Mouse (Mus musculus) midbrain, embryonic 16.5 days (tissue): ENCODE results near the gene Sgca. TPM values are rescaled to one million over a fixed set of nuclear protein-coding genes. Genes with fewer than 3 reads are reported as not detected.

Source experiments
- ATAC-seq: fragments of 200-750 bp; cut with Nextera tagmentation; 2 replicates; pipeline ENCODE4 v1.8.0; 2017; ENCODE audit warnings: moderate TSS enrichment
- H3K27ac ChIP-seq: fragments of 300-500 bp; sonication (generic); 2 replicates; pipeline ENCODE4 v1.5.1; 2014; ENCODE audit warnings: mild to moderate bottlenecking, low read length, mixed read lengths
- H3K27me3 ChIP-seq: fragments of 300-500 bp; sonication (generic); 2 replicates; pipeline ENCODE4 v1.6.1; 2014; ENCODE audit warnings: low read depth, low read length, mixed read lengths; ENCODE audit not compliant: control insufficient read depth, insufficient read depth
- H3K36me3 ChIP-seq: fragments of 300-500 bp; sonication (generic); 2 replicates; pipeline ENCODE4 v1.6.1; 2014; ENCODE audit warnings: mild to moderate bottlenecking, low read length, moderate library complexity, mixed read lengths; ENCODE audit not compliant: control insufficient read depth, insufficient read depth
- H3K4me1 ChIP-seq: fragments of 300-500 bp; sonication (generic); 2 replicates; pipeline ENCODE4 v1.6.1; 2014; ENCODE audit warnings: mild to moderate bottlenecking, low read length, mixed read lengths; ENCODE audit not compliant: control insufficient read depth, insufficient read depth
- H3K4me2 ChIP-seq: fragments of 300-500 bp; sonication (generic); 2 replicates; pipeline ENCODE4 v1.6.1; 2014; ENCODE audit warnings: mild to moderate bottlenecking, low read length, mixed read lengths
- H3K4me3 ChIP-seq: fragments of 300-500 bp; sonication (generic); 2 replicates; pipeline ENCODE4 v1.5.1; 2014; ENCODE audit warnings: low read depth, mild to moderate bottlenecking, low read length, moderate library complexity, mixed read lengths
- H3K9ac ChIP-seq: fragments of 300-500 bp; sonication (generic); 2 replicates; pipeline ENCODE4 v1.6.1; 2014; ENCODE audit warnings: low read depth, low read length, mixed read lengths
- H3K9me3 ChIP-seq: fragments of 300-500 bp; sonication (generic); replicated peaks from 2 replicates; pipeline ENCODE4 v1.6.1; 2014; ENCODE audit warnings: mild to moderate bottlenecking, low read length, mixed read lengths; ENCODE audit not compliant: control insufficient read depth, poor library complexity, severe bottlenecking
- WGBS: fragments of 180-500 bp; shearing (Covaris S2); extraction: QIAGEN DNeasy Blood & Tissue Kit; methylation state at CpG from one replicate; pipeline ENCODE4 v1.1.7; 2014; 5-methylcytosine and 5-hydroxymethylcytosine counted together
- polyA plus RNA-seq: library from polyadenylated mRNA; unstranded; fragments of >200 nt; fragmentation: Nextera tagmentation; extraction: Ambion mirVana; gene quantifications from 2 replicates; pipeline ENCODE4 v1.2.1, GENCODE M21; 2015

Sgca gene
- polyA plus RNA-seq, 1 experiment from 2014 or later, result 0.20 TPM

- peaks cover 32% of the 10 kb centered on the region for H3K36me3 ChIP-seq
- no peaks in the 10 kb centered on the region for H3K9me3 ChIP-seq
- 66% methylated on average over 6 of the region's 6 CpGs for WGBS
- H3K4me3 ChIP-seq, result no peak overlapping the region
- H3K27me3 ChIP-seq, result no peaks in the 10 kb centered on the region
- peaks cover 39% of the 10 kb centered on the region for H3K4me1 ChIP-seq
- H3K27ac ChIP-seq, result no peak overlapping the region
- no peak for ATAC-seq
- H3K9ac ChIP-seq, result no peak overlapping the region
- no peak overlapping the region for H3K4me2 ChIP-seq
Observed at GRCm38 (mm10) chr11:95004937-95005198, 28.7 kb upstream of the Sgca start.

- H3K36me3 ChIP-seq, result peaks cover 35% of the 10 kb centered on the region
- no peak overlapping the region for H3K4me2 ChIP-seq
- no peak overlapping the region for H3K9ac ChIP-seq
- no peak overlapping the region for H3K27ac ChIP-seq
- H3K4me3 ChIP-seq, result no peak overlapping the region
- H3K4me1 ChIP-seq, result peaks cover 39% of the 10 kb centered on the region
- H3K27me3 ChIP-seq, result no peaks in the 10 kb centered on the region
- 89% methylated on average over 12 of the region's 12 CpGs for WGBS
- no peak for ATAC-seq
- H3K9me3 ChIP-seq, result no peaks in the 10 kb centered on the region
Observed at GRCm38 (mm10) chr11:95004136-95004936, 28.2 kb upstream of the Sgca start.

GRCm38 (mm10) chr11:95002705-95003104 is 26.6 kb upstream of the Sgca start:
- Histone ChIP-seq H3K9ac (no peak overlapping the region), H3K9me3 (no peaks in the 10 kb centered on the region), H3K36me3 (peaks cover 48% of the 10 kb centered on the region), H3K27ac (no peak overlapping the region), H3K4me3 (no peak overlapping the region), H3K27me3 (no peaks in the 10 kb centered on the region), H3K4me1 (peaks cover 23% of the 10 kb centered on the region), H3K4me2 (no peak overlapping the region)
- WGBS, result 98% methylated on average over 8 of the region's 8 CpGs
- no peak for ATAC-seq

- no peaks in the 10 kb centered on the region for H3K27me3 ChIP-seq
- peaks cover 54% of the 10 kb centered on the region for H3K36me3 ChIP-seq
- no peak for ATAC-seq
- H3K27ac ChIP-seq, result no peak overlapping the region
- H3K4me1 ChIP-seq, result peaks cover 14% of the 10 kb centered on the region
- 84% methylated on average over 21 of the region's 21 CpGs for WGBS
- H3K4me2 ChIP-seq, result no peak overlapping the region
- H3K9ac ChIP-seq, result no peak overlapping the region
- no peaks in the 10 kb centered on the region for H3K9me3 ChIP-seq
- H3K4me3 ChIP-seq, result no peak overlapping the region
Observed at GRCm38 (mm10) chr11:95001584-95002347, 25.6 kb upstream of the Sgca start.

GRCm38 (mm10) chr11:95001058-95001457 is 24.9 kb upstream of the Sgca start:
- H3K4me1 ChIP-seq, result peaks cover 10% of the 10 kb centered on the region
- no peak overlapping the region for H3K4me2 ChIP-seq
- H3K4me3 ChIP-seq, result no peak overlapping the region
- peaks cover 54% of the 10 kb centered on the region for H3K36me3 ChIP-seq
- H3K27me3 ChIP-seq, result no peaks in the 10 kb centered on the region
- H3K27ac ChIP-seq, result peak overlapping the region; percentile 62
- WGBS, result 0% methylated on average over 8 of the region's 8 CpGs
- no peaks in the 10 kb centered on the region for H3K9me3 ChIP-seq
- peak; percentile 26; the same call in 1 of the 2 replicates for ATAC-seq
- H3K9ac ChIP-seq, result no peak overlapping the region

- H3K9me3 ChIP-seq, result no peaks in the 10 kb centered on the region
- no peak for ATAC-seq
- no peak overlapping the region for H3K4me2 ChIP-seq
- H3K9ac ChIP-seq, result no peak overlapping the region
- H3K4me1 ChIP-seq, result peaks cover 12% of the 10 kb centered on the region
- 51% methylated on average over 4 of the region's 4 CpGs for WGBS
- H3K27me3 ChIP-seq, result no peaks in the 10 kb centered on the region
- no peak overlapping the region for H3K4me3 ChIP-seq
- H3K36me3 ChIP-seq, result peaks cover 50% of the 10 kb centered on the region
- H3K27ac ChIP-seq, result peak overlapping the region; percentile 62
Observed at GRCm38 (mm10) chr11:95000548-95000947, 24.4 kb upstream of the Sgca start.

GRCm38 (mm10) chr11:95000128-95000527 is 24.0 kb upstream of the Sgca start:
- Histone ChIP-seq H3K4me2 (no peak overlapping the region), H3K36me3 (peaks cover 46% of the 10 kb centered on the region), H3K27ac (no peak overlapping the region; the same call in 1 of the 2 replicates), H3K4me1 (peaks cover 16% of the 10 kb centered on the region), H3K27me3 (no peaks in the 10 kb centered on the region), H3K9ac (no peak overlapping the region), H3K9me3 (no peaks in the 10 kb centered on the region), H3K4me3 (no peak overlapping the region)
- ATAC-seq, result no peak
- 79% methylated on average over 8 of the region's 8 CpGs for WGBS

- no peak for ATAC-seq
- H3K4me2 ChIP-seq, result no peak overlapping the region
- H3K9me3 ChIP-seq, result no peaks in the 10 kb centered on the region
- H3K4me3 ChIP-seq, result no peak overlapping the region
- no peak overlapping the region for H3K27ac ChIP-seq
- H3K9ac ChIP-seq, result no peak overlapping the region
- H3K36me3 ChIP-seq, result peaks cover 36% of the 10 kb centered on the region
- H3K27me3 ChIP-seq, result no peaks in the 10 kb centered on the region
- 71% methylated on average over 16 of the region's 16 CpGs for WGBS
- H3K4me1 ChIP-seq, result peaks cover 36% of the 10 kb centered on the region
Observed at GRCm38 (mm10) chr11:94998041-94998531, 22.0 kb upstream of the Sgca start.

- peaks cover 34% of the 10 kb centered on the region for H3K36me3 ChIP-seq
- H3K4me3 ChIP-seq, result no peak overlapping the region
- no peak overlapping the region for H3K4me2 ChIP-seq
- no peaks in the 10 kb centered on the region for H3K9me3 ChIP-seq
- no peaks in the 10 kb centered on the region for H3K27me3 ChIP-seq
- peaks cover 38% of the 10 kb centered on the region for H3K4me1 ChIP-seq
- H3K27ac ChIP-seq, result no peak overlapping the region
- ATAC-seq, result no peak
- H3K9ac ChIP-seq, result no peak overlapping the region
- WGBS, result 76% methylated on average over 5 of the region's 5 CpGs
Observed at GRCm38 (mm10) chr11:94997596-94997995, 21.5 kb upstream of the Sgca start.
